Mouse (Mus musculus) megakaryocyte-erythroid progenitor cell, adult 5-6 weeks (primary cell): Measurements from ENCODE around the gene Cdkn1b. TPM values are rescaled to one million over a fixed set of nuclear protein-coding genes. Genes with fewer than 3 reads are reported as not detected.

Experiments
- ATAC-seq: replicated peaks from 2 replicates; pipeline ENCODE4 v1.8.0; 2016; ENCODE audit warnings: mild to moderate bottlenecking, inconsistent platforms; ENCODE audit not compliant: severe bottlenecking, poor library complexity, low FRiP score, low TSS enrichment
- total RNA-seq, 2 experiments: library from RNA; stranded (forward) in 1 of 2; stranded (reverse) in 1 of 2; fragments of 200-1000, 215-1000 nt in 1 of 2; fragments of >200 nt in 1 of 2; fragmentation: Nextera tagmentation in 1 of 2; gene quantifications; 2 replicates each; pipeline ENCODE4 v1.2.3; 2014 to 2017

The Cdkn1b gene
- total RNA-seq, 2 experiments from 2014 or later: 17.2 to 34.9 TPM

DNA sequence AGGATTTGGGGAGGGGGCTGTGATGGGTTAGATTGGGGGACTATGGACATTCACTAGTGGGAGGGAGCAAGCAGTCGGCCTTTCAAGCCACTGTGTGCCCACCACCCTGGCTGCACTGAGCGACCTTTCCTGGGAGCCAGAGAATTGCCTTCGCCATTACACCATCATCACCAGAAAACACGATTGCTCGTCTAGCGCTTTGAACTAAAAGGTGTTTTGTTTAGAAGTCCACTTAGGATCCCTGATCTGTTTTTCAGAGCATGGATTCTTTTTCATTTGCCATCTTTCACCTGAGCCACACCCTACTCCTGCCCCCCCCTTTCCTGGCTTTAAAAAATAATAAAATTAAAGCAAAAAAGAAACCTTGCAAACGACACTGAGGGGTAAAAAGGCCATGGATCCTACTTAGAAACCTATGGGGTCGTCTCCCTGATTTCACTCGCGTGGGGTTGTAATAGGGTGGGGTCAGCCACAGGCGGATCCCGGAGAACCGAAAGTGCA is 7.4 kb downstream of the Cdkn1b start:
- no peak for ATAC-seq

GRCm38 (mm10) chr6:134928096-134928888 is 8.1 kb downstream of the Cdkn1b start:
- peak; percentile 59 for ATAC-seq

- ATAC-seq: peak; percentile 1; the same call in 1 of the 2 replicates
Observed at GRCm38 (mm10) chr6:134928889-134929310, 8.7 kb downstream of the Cdkn1b start.

- no peak for ATAC-seq
Observed at GRCm38 (mm10) chr6:134929926-134930325, 9.7 kb downstream of the Cdkn1b start.

GRCm38 (mm10) chr6:134930383-134930782 is 10.2 kb downstream of the Cdkn1b start:
- ATAC-seq: 0 out of 2 replicates have a peak, but pooled peaks have one; percentile 20

GRCm38 (mm10) chr6:134931146-134931545 is 10.9 kb downstream of the Cdkn1b start:
- ATAC-seq: no peak

- ATAC-seq: no peak
Observed at GRCm38 (mm10) chr6:134932486-134933206, 12.4 kb downstream of the Cdkn1b start.

- ATAC-seq: no peak
Observed at GRCm38 (mm10) chr6:134933207-134933558, 13.0 kb downstream of the Cdkn1b start.

DNA sequence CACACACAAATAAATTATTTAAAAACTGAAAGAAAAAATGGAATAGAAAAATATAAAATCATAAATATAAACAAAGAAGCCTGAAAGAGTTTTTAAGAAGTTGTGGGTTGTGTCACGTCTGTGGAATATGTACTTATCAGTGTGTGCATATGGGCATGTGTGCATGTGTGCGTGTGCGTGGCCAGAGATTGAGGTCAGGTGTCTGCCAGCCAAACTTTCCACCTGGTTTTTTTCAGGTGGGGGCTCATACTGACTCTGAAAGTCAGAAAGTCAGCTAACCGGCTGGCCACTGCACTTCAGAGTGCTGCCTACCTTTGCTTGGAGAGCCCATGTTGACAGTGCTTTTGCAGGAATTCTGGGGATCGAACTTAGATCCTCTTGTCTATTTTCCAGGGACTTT is 14.1 kb downstream of the Cdkn1b start:
- ATAC-seq: peak; percentile 31; the same call in 1 of the 2 replicates

DNA sequence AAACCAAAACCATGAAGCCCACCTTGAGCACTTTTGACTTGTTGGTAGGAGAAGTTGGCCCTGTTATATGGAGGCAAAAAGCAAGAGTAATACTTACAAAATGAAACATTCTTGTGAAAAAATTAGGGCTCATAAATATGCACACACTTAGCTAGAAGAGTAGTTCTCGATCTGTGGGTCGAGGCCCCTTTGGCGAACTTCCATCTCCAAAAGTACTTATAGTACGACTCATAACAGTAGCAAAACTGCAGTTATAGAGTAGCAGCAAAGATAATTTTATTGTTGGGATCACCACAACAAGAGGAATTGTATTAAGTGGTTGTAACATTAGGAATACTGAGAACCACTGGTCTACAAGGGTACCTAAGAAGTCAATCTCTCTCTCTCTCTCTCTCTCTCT is 19.6 kb downstream of the Cdkn1b start:
- ATAC-seq: no peak

DNA sequence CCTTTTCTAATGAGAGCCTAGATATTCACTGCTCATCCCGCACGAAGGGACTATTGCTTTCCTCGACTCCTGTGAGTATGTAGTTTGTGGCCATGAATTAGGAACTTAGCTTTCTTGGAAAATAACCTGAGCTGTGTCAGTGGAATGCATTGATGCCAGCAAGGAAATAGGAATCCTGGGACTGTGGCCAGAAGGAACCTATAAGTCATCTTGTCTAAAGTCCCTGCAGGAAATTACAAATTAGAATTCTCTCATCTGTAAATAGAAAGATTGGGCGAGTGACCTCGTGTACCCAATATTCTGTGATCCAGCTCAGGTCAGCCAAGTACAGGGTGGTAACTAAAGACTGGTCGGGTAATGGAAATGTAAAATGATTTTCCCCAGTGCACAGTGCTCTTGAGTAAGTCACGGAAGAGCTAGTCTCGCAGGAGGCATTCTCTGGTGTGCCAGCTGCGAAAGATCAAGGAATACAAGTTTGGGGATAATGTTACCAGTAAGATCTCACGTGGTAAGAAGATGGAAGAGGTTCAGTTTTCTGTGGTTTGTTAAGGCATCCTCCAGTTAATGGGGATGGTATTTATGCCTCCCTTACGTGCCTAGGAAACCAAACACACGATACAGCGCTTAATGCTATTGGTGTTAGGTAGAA is 23.7 kb downstream of the Cdkn1b start:
- ATAC-seq: no peak

DNA sequence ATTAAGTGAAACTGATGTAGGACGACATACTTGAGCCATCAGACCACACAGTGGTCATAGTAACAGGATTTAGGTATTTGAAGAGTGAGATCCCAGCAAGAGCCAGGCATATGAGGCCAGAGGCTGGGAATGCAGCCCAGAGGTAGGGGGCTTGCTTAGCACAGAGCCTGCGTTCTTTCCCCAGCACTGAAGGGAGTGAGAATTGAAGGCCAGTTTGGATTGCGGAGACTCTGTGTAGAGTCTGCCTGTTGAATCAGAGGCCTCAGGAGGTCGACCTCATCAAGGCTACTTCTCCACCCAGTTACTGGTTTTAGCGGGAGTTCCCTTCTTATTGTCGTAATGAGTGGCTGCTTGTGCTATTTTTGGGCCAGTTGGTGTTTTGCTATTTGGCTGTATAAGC is 25.9 kb downstream of the Cdkn1b start:
- ATAC-seq: no peak

DNA sequence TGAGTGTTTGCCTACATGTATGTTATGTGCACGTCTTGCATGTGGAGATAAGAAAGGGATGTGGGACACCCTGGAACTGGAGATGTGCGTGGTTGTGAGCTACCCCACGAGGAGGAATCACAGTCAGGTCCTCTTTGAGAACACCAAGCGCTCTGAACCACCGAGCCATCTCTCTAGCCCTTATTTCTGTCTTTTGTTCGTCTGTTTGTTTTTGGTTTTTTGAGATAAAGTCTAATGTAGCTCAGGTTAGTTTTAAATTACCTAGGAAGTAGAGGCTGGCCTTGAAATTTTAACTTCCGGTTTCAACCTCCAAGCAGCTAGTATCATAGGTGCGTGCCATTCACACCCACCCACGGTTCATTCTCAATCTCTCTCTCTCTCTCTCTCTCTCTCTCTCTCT is 26.7 kb downstream of the Cdkn1b start:
- ATAC-seq: no peak

DNA sequence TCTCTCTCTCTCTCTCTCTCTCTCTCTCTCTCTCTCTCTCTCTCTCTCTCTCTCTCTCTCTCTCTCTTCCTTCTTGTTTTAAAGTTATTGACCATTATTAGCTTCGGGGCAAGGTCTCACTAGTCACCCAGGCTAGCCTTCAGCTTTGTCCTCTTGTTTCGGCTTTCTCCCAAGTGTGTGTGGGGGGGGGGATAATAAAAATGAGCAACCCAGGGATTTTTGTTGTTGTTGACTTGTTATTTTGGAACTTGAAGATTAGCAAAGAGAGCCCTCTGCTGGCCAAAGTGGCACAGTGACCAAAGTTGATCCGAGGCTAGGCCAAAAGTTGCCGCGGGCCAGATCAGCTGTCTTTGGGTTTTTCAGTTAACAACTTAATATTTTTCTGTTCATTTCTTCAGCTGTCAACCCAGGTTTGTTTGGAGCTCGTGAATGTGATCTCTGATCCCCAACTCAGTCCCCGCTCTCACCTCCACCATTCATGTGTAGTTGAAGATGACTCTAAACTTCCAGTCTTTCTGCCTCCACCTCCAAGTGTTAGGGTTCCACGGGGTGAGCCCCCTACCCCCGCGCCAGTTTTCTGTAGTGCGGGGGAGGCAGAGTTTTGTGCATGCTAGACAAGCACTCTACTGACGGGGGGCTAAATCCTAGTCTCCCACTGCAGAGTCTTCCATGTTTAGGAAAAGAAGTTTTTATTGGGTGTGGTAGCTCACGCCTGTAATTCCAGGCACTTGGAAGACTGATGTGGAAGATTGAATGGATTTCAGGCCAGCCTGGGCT is 27.3 kb downstream of the Cdkn1b start:
- peak; percentile 30; the same call in 1 of the 2 replicates for ATAC-seq

- ATAC-seq: no peak
Observed at GRCm38 (mm10) chr6:134948522-134949061, 28.4 kb downstream of the Cdkn1b start.

GRCm38 (mm10) chr6:134949241-134949640 is 29.0 kb downstream of the Cdkn1b start:
- no peak for ATAC-seq

DNA sequence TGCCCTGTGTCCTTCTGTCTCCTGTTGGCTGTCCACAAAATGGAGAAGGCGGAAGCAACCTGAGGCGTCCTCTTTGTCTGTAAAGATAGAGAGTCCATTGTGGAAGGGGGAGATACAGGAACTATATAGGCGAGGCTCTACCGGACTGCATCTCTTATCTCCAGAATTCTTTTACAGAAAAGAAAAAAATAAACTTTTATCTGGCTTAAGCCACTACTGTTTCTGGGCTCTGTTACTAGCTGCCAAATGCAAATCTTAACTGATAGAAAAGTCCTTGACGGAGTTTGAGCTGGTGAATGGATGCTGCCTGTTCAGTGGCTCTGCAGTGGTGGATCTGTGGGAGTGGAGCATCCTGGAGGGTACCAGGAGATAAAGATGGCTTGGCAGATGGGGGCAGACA is 31.2 kb downstream of the Cdkn1b start:
- peak; percentile 83 for ATAC-seq

DNA sequence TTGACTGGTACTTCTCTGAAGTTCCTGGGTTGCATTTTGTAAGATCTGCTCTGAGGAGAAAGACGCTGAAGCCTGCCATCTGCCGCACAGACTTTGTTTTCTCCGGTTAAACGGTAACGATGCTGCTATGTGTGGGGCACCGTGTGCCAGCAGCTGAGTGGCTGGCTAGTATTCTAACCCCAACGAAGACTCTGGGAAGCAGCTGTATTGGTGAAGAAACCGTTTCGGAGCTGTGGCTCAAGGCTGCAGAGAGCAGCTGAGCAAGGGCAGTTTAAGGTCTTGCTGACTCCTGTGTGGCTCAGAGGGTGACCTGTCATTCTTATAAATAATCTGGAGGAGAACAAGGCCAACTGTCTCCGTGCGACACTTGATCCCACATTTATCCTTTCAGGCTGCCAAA is 33.8 kb downstream of the Cdkn1b start:
- ATAC-seq: no peak

DNA sequence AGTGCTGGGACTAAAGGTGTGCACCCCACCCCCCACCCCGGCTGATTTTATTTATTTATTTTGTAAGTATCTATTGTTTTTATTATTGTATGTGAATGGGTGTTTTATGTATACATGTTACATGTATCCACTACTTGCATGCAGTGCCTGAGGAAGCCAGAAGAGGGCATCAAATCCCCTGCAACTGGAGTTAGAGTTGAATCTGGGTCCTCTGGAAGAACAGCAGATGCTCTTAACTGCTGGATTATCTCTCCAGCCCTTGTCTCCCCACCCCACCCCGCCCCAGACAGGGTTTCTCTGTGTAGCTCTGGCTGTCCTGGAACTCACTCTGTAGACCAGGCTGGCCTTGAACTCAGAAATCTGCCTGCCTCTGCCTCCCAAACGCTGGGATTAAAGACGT is 36.2 kb downstream of the Cdkn1b start:
- 0 out of 2 replicates have a peak, but pooled peaks have one; percentile 38 for ATAC-seq
